Mouse (Mus musculus) kidney, embryonic 16.5 days (tissue): Measurements from ENCODE around the gene Gle1. TPM values are rescaled to one million over a fixed set of nuclear protein-coding genes. Genes with fewer than 3 reads are reported as not detected.

Experiments
- ATAC-seq: fragments of 200-750 bp; cut with Nextera tagmentation; 2 replicates; pipeline ENCODE4 v1.8.0; 2017; ENCODE audit warnings: moderate TSS enrichment; ENCODE audit not compliant: low FRiP score, low TSS enrichment
- H3K27ac ChIP-seq: fragments of 300-500 bp; sonication (generic); 2 replicates; pipeline ENCODE4 v1.5.1; 2014; ENCODE audit warnings: low read length
- H3K27me3 ChIP-seq: fragments of 300-500 bp; sonication (generic); 2 replicates; pipeline ENCODE4 v1.6.1; 2014; ENCODE audit warnings: low read length, control low read depth, mixed read lengths; ENCODE audit not compliant: insufficient read depth
- H3K36me3 ChIP-seq: fragments of 300-500 bp; sonication (generic); 2 replicates; pipeline ENCODE4 v1.6.1; 2014; ENCODE audit warnings: low read length, control low read depth, mixed read lengths; ENCODE audit not compliant: insufficient read depth
- H3K4me1 ChIP-seq: fragments of 300-500 bp; sonication (generic); 2 replicates; pipeline ENCODE4 v1.6.1; 2014; ENCODE audit warnings: low read length, control low read depth, mixed read lengths; ENCODE audit not compliant: insufficient read depth
- H3K4me2 ChIP-seq: fragments of 300-500 bp; sonication (generic); replicated peaks from 2 replicates; pipeline ENCODE4 v1.6.1; 2014; ENCODE audit warnings: low read depth, low read length
- H3K4me3 ChIP-seq: fragments of 300-500 bp; sonication (generic); 2 replicates; pipeline ENCODE4 v1.5.1; 2014; ENCODE audit warnings: mild to moderate bottlenecking, low read length
- H3K9ac ChIP-seq: fragments of 300-500 bp; sonication (generic); replicated peaks from 2 replicates; pipeline ENCODE4 v1.6.1; 2014; ENCODE audit warnings: low read length
- H3K9me3 ChIP-seq: fragments of 300-500 bp; sonication (generic); 2 replicates; pipeline ENCODE4 v1.6.1; 2016; ENCODE audit warnings: low read length, control low read depth
- WGBS: fragments of 180-500 bp; shearing (Covaris S2); extraction: QIAGEN DNeasy Blood & Tissue Kit; methylation state at CpG from one replicate; pipeline ENCODE4 v1.1.7; 2014; 5-methylcytosine and 5-hydroxymethylcytosine counted together
- polyA plus RNA-seq: library from polyadenylated mRNA; unstranded; fragments of >200 nt; fragmentation: Nextera tagmentation; extraction: Ambion mirVana; gene quantifications from 2 replicates; pipeline ENCODE4 v1.2.1, GENCODE M21; 2015

The Gle1 gene
- polyA plus RNA-seq, 1 experiment from 2014 or later = 63.9 TPM

GRCm38 (mm10) chr2:29948896-29949295 lies 13.7 kb downstream of the Gle1 start:
- WGBS = 95% methylated on average over 5 of the region's 5 CpGs
- ATAC-seq = no peak

GRCm38 (mm10) chr2:29961246-29961645 lies 26.0 kb downstream of the Gle1 start:
- 91% methylated on average over 7 of the region's 7 CpGs for WGBS
- no peak overlapping the region for H3K27ac ChIP-seq
- H3K4me3 ChIP-seq = no peak overlapping the region
- H3K9ac ChIP-seq = no peak overlapping the region
- H3K36me3 ChIP-seq = peaks cover 13% of the 10 kb centered on the region; the same call in 1 of the 2 replicates
- no peaks in the 10 kb centered on the region for H3K27me3 ChIP-seq
- H3K9me3 ChIP-seq = no peaks in the 10 kb centered on the region
- ATAC-seq = no peak
- no peak overlapping the region for H3K4me2 ChIP-seq
- H3K4me1 ChIP-seq = peaks cover 16% of the 10 kb centered on the region

More at GRCm38 (mm10) chr2:29948896-29949295, 13.7 kb downstream of the Gle1 start:
- no peak overlapping the region for H3K4me2 ChIP-seq
- H3K36me3 ChIP-seq = peaks cover 80% of the 10 kb centered on the region
- no peaks in the 10 kb centered on the region for H3K9me3 ChIP-seq
- 0 out of 2 replicates have a peak, but pooled peaks cover 4% of the 10 kb centered on the region for H3K4me1 ChIP-seq
- no peaks in the 10 kb centered on the region for H3K27me3 ChIP-seq
- H3K4me3 ChIP-seq = no peak overlapping the region
- H3K27ac ChIP-seq = no peak overlapping the region
- H3K9ac ChIP-seq = no peak overlapping the region

DNA sequence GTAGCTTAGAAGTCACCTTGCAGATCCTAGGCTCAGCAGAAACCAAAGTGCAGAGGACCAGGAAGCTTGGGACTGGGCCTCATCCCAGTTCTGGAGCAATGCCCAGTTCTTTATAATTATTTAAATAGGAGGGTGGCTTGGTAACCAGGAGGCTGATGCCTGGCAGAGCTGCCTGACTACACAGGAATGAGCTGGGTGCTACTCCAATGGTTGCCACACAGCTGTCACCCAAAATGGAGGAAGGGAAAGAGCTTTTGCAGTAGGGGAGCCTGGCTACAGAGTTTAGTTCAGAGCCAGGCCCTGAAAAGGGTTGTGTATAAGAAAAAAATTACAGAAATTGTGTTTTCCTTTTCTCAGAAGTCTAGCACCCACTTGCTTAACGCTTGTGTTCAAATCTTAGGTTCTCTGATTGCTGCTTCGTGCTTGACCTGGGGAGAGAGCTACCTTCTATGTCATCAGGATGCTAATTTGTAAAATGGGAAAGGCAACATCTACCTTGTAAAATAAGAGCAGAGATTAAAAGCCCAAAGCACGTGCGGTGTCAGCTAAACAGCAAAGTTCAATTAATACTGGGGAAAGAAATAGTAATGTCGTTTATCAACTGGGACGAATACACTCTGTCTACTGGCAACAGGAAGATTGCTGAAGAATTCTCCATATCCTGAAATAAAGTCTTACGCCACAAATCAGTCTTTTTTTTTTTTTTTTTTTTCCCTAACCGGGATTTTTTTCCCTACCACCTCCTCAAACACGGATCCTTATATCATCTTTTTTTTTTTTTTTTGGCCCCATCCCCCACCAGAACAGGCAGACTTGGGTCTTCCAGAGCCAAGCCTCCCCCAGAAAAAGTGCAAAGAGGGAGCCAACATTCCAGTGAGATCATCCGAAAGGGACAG lies 29.4 kb downstream of the Gle1 start:
- H3K4me3 ChIP-seq = peak overlapping the region; percentile 94
- ATAC-seq = no peak; the same call in 1 of the 2 replicates
- 10% methylated on average over 10 of the region's 10 CpGs for WGBS

DNA sequence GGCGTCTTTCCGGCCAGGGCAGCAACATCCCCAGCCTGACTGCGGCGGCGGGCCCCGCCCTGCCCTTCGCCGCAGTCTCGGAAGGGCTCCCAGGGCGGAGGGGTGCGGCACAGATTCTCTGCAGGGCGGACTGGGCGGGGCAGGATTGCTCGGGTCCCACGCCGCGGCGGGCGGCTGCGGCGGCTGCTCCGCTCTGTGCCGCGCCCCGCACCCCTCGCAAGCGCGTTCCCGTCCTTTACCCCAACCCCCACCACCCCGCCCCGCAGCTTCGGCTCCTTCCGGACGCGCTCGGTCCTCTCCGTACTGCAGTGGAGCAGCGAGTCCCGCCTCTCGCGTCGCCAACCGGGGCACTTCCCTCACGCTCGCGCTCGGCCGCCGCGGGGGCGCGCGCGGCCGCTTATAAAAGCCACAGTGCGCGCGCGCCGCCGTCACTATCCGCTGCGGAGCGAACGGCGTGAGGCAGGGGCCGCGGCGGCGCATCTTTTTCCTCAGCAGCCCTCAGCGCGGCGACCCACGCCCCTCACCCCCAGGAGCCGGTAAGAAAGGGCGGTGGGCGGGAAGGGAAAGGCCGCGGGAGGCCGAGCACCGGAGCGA lies 30.1 kb downstream of the Gle1 start, which contains the start of gene Sptan1:
Gene Sptan1, plus strand, starts transcription at position 311 of the 594 bp plus-strand sequence.
- Histone ChIP-seq H3K27me3 (no peaks in the 10 kb centered on the region), H3K9me3 (no peaks in the 10 kb centered on the region)
- peak; percentile 99 for ATAC-seq

More for the DNA sequence above, 29.4 kb downstream of the Gle1 start:
- H3K4me2 ChIP-seq = peak overlapping the region; percentile 70
- peaks cover 10% of the 10 kb centered on the region for H3K36me3 ChIP-seq
- H3K27me3 ChIP-seq = no peaks in the 10 kb centered on the region
- H3K4me1 ChIP-seq = peaks cover 34% of the 10 kb centered on the region
- H3K27ac ChIP-seq = peak overlapping the region; percentile 91
- H3K9ac ChIP-seq = peak overlapping the region; percentile 99
- H3K9me3 ChIP-seq = no peaks in the 10 kb centered on the region

DNA sequence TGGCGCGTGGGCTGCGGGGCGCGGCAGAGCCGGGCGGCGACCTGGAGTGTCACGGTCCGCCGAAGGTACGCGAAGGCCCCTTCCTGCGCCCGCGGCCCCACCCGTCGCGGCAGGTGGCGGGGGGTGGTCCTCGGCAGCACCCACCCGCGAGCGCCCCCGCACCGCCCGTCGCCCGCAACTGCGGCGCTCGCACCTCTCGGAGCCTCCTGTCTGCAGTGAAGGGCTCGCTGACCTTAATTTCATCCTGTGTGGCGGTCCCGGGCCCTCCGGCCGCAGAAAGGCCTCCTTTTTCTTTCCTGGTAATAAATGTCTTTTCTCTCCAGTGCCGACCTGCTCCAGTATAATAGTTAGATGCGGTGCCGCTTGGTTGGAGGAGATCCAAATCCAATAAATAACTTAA lies 30.7 kb downstream of the Gle1 start:
- Histone ChIP-seq H3K36me3 (peaks cover 10% of the 10 kb centered on the region), H3K4me1 (peaks cover 37% of the 10 kb centered on the region), H3K4me2 (peak overlapping the region; percentile 70), H3K9ac (peak overlapping the region; percentile 99), H3K4me3 (peak overlapping the region; percentile 94), H3K27ac (peak overlapping the region; percentile 91), H3K9me3 (no peaks in the 10 kb centered on the region), H3K27me3 (no peaks in the 10 kb centered on the region)
- under 1% methylated on average over 41 of the region's 41 CpGs for WGBS
- ATAC-seq = peak; percentile 15; the same call in 1 of the 2 replicates

More for the DNA sequence above, 30.1 kb downstream of the Gle1 start, which contains the start of gene Sptan1:
- H3K36me3 ChIP-seq = peaks cover 10% of the 10 kb centered on the region
- H3K9ac ChIP-seq = peak within 1 kb of the TSS; percentile 99
- H3K27ac ChIP-seq = peak within 1 kb of the TSS; percentile 91
- peak within 1 kb of the TSS; percentile 94 for H3K4me3 ChIP-seq
- WGBS = 0% methylated on average over 63 of the region's 82 CpGs
- peak within 1 kb of the TSS; percentile 70 for H3K4me2 ChIP-seq
- H3K4me1 ChIP-seq = peaks cover 37% of the 10 kb centered on the region

- no peak overlapping the region; the same call in 1 of the 2 replicates for H3K27ac ChIP-seq
- H3K36me3 ChIP-seq = peaks cover 10% of the 10 kb centered on the region
- H3K27me3 ChIP-seq = no peaks in the 10 kb centered on the region
- H3K4me2 ChIP-seq = peak overlapping the region; percentile 70
- H3K4me1 ChIP-seq = peaks cover 39% of the 10 kb centered on the region
- H3K4me3 ChIP-seq = peak overlapping the region; percentile 94
- peak overlapping the region; percentile 99 for H3K9ac ChIP-seq
- WGBS = 65% methylated on average over 2 of the region's 2 CpGs
- ATAC-seq = no peak
- H3K9me3 ChIP-seq = no peaks in the 10 kb centered on the region
These were observed 31.6 kb downstream of the Gle1 start for GRCm38 (mm10) chr2:29966826-29967225.

GRCm38 (mm10) chr2:29967768-29968167 lies 32.5 kb downstream of the Gle1 start:
- WGBS = 41% methylated on average over 5 of the region's 5 CpGs
- Histone ChIP-seq H3K27ac (no peak overlapping the region), H3K4me2 (peak overlapping the region; percentile 70; the same call in 1 of the 2 replicates), H3K4me1 (peaks cover 47% of the 10 kb centered on the region), H3K9ac (0 out of 2 replicates have a peak overlapping the region, but pooled peaks have one; percentile 51), H3K9me3 (no peaks in the 10 kb centered on the region), H3K36me3 (peaks cover 10% of the 10 kb centered on the region), H3K4me3 (no peak overlapping the region; the same call in 1 of the 2 replicates), H3K27me3 (no peaks in the 10 kb centered on the region)
- ATAC-seq = no peak

DNA sequence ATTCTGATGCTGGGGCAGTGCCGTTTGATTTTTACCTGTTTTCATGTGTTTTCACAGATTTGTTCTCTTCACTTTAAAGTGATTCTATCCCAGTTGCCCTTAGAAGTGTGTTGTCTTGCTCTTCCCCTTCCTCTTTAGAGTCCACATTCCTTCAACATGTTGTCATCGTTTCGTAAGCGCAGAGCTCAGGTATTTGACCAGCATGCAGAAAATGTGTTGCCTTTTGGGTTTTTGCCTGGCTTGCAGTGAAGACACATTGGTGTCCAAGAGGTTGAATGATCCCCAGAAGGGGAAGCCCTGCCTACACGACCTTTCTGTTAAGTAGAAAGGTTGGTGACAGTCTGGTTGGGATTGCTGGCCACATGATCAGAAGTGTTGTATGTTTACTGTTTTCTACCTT lies 33.4 kb downstream of the Gle1 start:
- WGBS = 67% methylated on average over 5 of the region's 5 CpGs
- no peak for ATAC-seq
- H3K4me1 ChIP-seq = peaks cover 46% of the 10 kb centered on the region

DNA sequence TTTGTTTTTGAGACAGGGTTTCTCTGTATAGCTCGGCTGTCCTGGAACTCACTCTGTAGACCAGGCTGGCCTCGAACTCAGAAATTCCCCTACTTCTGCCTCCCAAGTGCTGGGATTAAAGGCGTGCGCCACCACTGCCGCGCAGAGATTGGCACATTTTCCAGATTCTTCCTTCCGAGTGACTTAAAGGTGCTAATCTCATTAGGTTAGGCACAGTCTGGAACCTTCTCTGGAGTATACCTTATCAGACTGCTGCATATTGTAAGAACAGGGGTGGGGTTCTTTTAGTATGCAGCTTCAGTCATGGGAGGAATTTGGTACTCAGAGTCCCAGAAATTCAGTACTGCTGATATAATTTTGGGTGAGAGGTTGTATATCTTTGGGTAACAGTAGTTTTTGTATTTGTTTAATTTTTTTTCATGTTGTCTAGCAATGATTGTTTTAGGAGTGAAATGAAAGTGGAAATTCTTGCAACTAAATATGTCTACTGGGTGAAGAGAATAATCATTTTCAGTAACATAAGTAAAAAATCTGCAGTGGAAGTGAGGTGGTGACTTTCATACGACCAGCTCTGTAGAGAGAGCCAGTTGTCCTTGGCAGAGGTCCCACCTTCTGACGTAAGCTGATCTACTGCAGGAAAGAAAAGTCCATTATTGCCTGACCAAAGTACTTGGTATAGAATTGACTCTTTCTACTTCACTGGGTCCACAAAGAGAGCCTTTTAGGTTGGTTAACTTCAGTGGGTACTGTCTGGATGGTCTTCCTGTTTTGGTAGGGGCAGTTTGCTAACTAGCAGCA lies 36.8 kb downstream of the Gle1 start:
- H3K9me3 ChIP-seq = no peaks in the 10 kb centered on the region
- H3K4me1 ChIP-seq = peaks cover 26% of the 10 kb centered on the region
- no peak overlapping the region for H3K9ac ChIP-seq
- no peak overlapping the region for H3K4me2 ChIP-seq
- H3K36me3 ChIP-seq = peaks cover 18% of the 10 kb centered on the region
- WGBS = 67% methylated on average over 9 of the region's 9 CpGs
- ATAC-seq = no peak
- peak overlapping the region; percentile 75 for H3K27ac ChIP-seq
- H3K4me3 ChIP-seq = no peak overlapping the region
- H3K27me3 ChIP-seq = no peaks in the 10 kb centered on the region

More for the DNA sequence above, 33.4 kb downstream of the Gle1 start:
- Histone ChIP-seq H3K9ac (no peak overlapping the region), H3K27me3 (no peaks in the 10 kb centered on the region), H3K4me3 (no peak overlapping the region), H3K9me3 (no peaks in the 10 kb centered on the region), H3K27ac (no peak overlapping the region), H3K4me2 (no peak overlapping the region), H3K36me3 (peaks cover 10% of the 10 kb centered on the region)
